Mouse (Mus musculus) frontal cortex, postnatal 25 days (tissue): Measurements from ENCODE around the gene Epb41l5.

ENCODE experiments used
- DNase-seq, 2 experiments: peaks; one replicate each; pipeline ENCODE4 v3.0.0; 2022; ENCODE audit warnings: low spot score in 2 of 2

The Epb41l5 gene

DNA sequence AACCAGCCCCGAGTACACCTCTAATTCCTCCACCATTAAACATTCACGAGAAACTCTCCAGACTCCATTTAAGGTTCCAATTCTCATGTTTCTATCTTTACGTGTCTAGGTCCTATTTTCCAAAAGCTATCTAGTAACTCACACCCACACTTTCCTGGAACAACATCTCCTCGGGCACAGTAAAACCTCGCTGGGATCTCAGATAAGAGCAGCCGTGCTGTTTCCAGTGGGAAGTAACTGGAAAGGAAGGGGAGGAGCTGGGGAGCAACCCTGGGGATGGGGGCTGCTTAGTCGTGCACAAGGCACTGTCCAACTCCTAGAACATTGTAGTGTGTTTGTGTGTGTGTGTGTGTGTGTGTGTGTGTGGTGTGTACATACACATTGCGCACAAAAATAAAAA, 146.9 kb downstream of the Epb41l5 start:
- no peak for DNase-seq

DNA sequence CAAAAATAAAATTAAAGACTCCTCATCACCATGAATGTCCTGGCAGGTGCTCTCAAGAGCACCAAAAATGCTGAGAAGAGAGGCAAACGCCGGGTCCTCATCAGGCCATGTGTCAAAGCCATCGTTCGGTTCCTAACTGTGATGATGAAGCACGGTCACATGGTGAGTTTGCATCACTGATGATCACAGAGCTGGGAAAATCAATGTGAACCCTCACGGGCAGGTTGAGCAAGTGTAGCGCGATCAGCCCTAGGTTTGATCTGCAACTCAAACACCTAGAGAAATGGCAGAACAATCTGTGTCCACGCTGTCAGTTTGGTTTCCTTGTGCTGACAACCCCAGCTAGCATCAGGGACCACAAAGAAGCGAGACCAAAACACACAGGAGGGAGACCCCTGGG, 149.3 kb downstream of the Epb41l5 start:
- DNase-seq: no peak

DNA sequence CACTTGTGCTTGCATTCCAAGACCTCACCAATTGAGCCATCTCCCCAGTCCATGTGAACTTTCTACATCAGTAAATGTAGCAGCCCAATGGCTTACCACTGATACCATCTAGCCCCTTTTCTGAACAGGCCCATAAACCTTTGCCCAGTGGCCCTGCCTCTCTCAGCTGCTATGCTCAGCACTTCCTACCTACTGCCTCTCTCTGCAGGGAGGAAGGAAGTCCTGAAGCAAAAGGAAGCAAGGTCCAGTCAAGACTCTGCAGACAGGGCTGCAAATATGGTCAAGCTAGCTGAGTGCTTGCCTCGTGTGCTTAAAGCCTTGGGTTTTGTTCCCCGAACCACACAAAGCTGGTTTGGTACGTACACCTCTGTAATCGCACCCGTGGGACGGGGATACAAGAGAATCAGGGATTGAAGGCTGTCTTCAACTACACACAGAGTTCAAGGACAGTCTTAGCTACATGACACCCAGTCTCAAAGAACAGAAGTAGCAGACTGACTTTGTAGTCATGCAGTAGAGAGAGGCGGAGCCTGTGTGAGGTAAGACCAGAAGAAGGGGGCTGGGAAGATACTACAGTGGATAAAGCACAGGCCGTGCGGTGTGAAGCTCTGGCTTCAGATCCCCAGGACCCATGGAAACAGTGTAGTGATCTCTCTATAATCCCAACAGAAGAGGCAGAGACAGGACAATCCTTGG, 150.1 kb downstream of the Epb41l5 start:
- no peak for DNase-seq

DNA sequence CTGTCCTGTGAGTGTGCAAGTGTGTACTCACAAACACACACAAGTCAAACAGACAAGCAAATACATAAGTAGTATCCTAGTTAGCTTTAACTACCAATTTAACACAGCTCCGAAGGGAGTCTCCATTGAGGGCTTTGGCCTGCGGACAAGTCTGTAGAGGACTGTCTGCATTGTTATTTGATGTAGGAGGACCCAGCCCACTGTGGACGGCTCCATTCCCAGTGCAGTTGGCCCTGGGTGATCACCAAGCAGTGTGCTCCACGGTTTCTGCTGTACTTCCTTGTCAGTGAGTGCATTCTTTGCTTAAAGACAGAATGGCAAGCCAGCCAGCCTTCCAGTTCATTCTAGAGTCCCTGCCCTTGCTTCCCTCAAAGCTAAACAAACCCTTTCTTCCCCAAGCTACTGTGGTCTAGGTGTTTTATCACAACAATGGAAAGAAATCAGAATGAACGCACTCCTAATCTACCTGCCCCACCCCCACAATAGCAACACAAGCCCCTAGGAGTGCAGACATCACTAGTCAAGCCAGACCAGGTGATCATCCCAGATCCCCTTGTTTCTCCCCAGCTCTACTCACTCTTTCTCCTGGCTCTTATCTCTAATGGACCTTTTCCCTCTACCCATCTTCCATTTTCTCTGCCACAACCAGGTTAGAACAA, 151.3 kb downstream of the Epb41l5 start:
- no peak for DNase-seq

DNA sequence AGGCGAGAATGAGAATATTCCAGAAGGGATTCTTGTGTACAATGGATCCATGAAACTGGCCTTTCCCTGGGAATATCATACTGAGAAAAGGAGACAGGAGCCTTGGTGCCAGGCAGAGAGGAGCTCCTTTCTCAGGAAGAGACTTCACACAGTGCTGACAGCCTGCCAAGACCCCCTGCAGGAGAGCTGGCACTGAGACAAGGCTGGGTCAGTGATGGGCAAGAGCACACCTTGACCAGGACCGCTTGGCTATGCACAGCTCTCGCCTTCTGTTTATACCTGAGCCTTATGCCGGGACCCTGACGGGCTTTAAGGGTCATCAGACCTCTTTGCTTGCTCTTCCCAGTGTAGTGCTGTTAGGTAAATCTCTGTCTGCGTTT, 153.4 kb downstream of the Epb41l5 start:
- no peak for DNase-seq
